23 mouse cellular contexts compared by ENCODE assay signal in genomic region chr1:194699321-194699720, GRCm38 (mm10).
"Had no signal": no experiment of that assay in that cellular context is flagged by ENCODE, and none has a peak within 500 bp of the region (broad histone marks: within the 10 kb centered on the region; RNA-seq: fewer than 3 reads in every experiment).

No protein-coding gene starts in this region.

- H3K9ac ChIP-seq: limb, embryonic 12.5 days; limb, embryonic 15.5 days; liver, embryonic 14.5 days; liver, postnatal 0 days; lung, embryonic 14.5 days; midbrain, embryonic 12.5 days; midbrain, embryonic 15.5 days; neural tube, embryonic 12.5 days; neural tube, embryonic 15.5 days had no signal

- H3K27ac ChIP-seq: layer of hippocampus, adult 2 months; limb, embryonic 12.5 days; limb, embryonic 15.5 days; liver, embryonic 14.5 days; macrophage; midbrain, embryonic 12.5 days; midbrain, embryonic 15.5 days; neural tube, embryonic 12.5 days; neural tube, embryonic 15.5 days; stomach, postnatal 0 days had no signal

- H3K27me3 ChIP-seq: limb, embryonic 12.5 days; limb, embryonic 15.5 days; midbrain, embryonic 12.5 days; midbrain, embryonic 15.5 days; neural tube, embryonic 12.5 days; neural tube, embryonic 15.5 days had no signal

- H3K9me3 ChIP-seq: limb, embryonic 12.5 days; limb, embryonic 15.5 days; midbrain, embryonic 12.5 days; midbrain, embryonic 15.5 days; neural tube, embryonic 12.5 days; neural tube, embryonic 15.5 days had no signal

- H3K36me3 ChIP-seq: limb, embryonic 12.5 days; limb, embryonic 15.5 days; midbrain, embryonic 12.5 days; midbrain, embryonic 15.5 days; neural tube, embryonic 12.5 days had no signal

- DNase-seq: kidney, adult 18-20 months; kidney, postnatal 14 days; layer of hippocampus, adult 9-11 months; liver, postnatal 0 days; lung, embryonic 14.5 days; right cerebral cortex, adult 18-20 months; right cerebral cortex, postnatal 14 days; right cerebral cortex, postnatal 4 days; thymus, adult 2 months; thymus, postnatal 14 days; thymus, postnatal 4 days had no signal

- ATAC-seq: liver, postnatal 0 days; lung, postnatal 0 days; midbrain, embryonic 15.5 days had no signal

- H3K4me3 ChIP-seq: layer of hippocampus, adult 2 months; limb, embryonic 12.5 days; limb, embryonic 15.5 days; midbrain, embryonic 12.5 days; midbrain, embryonic 15.5 days; neural tube, embryonic 12.5 days; neural tube, embryonic 15.5 days had no signal

- H3K4me2 ChIP-seq: limb, embryonic 12.5 days; limb, embryonic 15.5 days; liver, embryonic 11.5 days; lung, embryonic 14.5 days; midbrain, embryonic 12.5 days; midbrain, embryonic 15.5 days; neural tube, embryonic 12.5 days; neural tube, embryonic 15.5 days had no signal
